Mouse (Mus musculus) lung, postnatal 0 days (tissue): ENCODE results near the gene Als2cl. TPM values are rescaled to one million over a fixed set of nuclear protein-coding genes. Genes with fewer than 3 reads are reported as not detected.

Experiments
- ATAC-seq: fragments of 200-750 bp; cut with Nextera tagmentation; 2 replicates; pipeline ENCODE4 v1.8.0; 2017; ENCODE audit warnings: moderate library complexity
- DNase-seq: peaks from one replicate; pipeline ENCODE4 v3.0.0-alpha.2; 2016; ENCODE audit warnings: low spot score
- H3K27ac ChIP-seq: fragments of 300-500 bp; sonication (generic); 2 replicates; pipeline ENCODE4 v1.5.1; 2014; ENCODE audit warnings: antibody characterized with exemption, mild to moderate bottlenecking, low read length, mixed read lengths
- H3K27me3 ChIP-seq: fragments of 300-500 bp; sonication (generic); replicated peaks from 2 replicates; pipeline ENCODE4 v1.6.1; 2014; ENCODE audit warnings: low read length, mixed read lengths; ENCODE audit not compliant: insufficient read depth
- H3K36me3 ChIP-seq: fragments of 300-500 bp; sonication (generic); 2 replicates; pipeline ENCODE4 v1.6.1; 2014; ENCODE audit warnings: low read length, mixed read lengths; ENCODE audit not compliant: insufficient read depth
- H3K4me1 ChIP-seq: fragments of 300-500 bp; sonication (generic); 2 replicates; pipeline ENCODE4 v1.6.1; 2014; ENCODE audit warnings: antibody characterized with exemption, low read depth, low read length, mixed read lengths; ENCODE audit not compliant: insufficient read depth
- H3K4me2 ChIP-seq: fragments of 300-500 bp; sonication (generic); replicated peaks from 2 replicates; pipeline ENCODE4 v1.6.1; 2014; ENCODE audit warnings: low read depth, mild to moderate bottlenecking, low read length, moderate library complexity, mixed read lengths
- H3K4me3 ChIP-seq: fragments of 300-500 bp; sonication (generic); 2 replicates; pipeline ENCODE4 v1.5.1; 2014; ENCODE audit warnings: low read depth, low read length
- H3K9ac ChIP-seq: fragments of 300-500 bp; sonication (generic); replicated peaks from 2 replicates; pipeline ENCODE4 v1.6.1; 2014; ENCODE audit warnings: low read depth, mild to moderate bottlenecking
- H3K9me3 ChIP-seq: fragments of 300-500 bp; sonication (generic); 2 replicates; pipeline ENCODE4 v1.6.1; 2016; ENCODE audit warnings: low read length, mixed read lengths
- CTCF ChIP-seq: IDR thresholded peaks from 2 replicates; pipeline ENCODE4 v1.5.1; 2016; ENCODE audit warnings: antibody characterized with exemption, mild to moderate bottlenecking
- EP300 ChIP-seq: IDR thresholded peaks from 2 replicates; pipeline ENCODE4 v1.6.1; 2016; ENCODE audit warnings: antibody characterized with exemption, mild to moderate bottlenecking, control low read depth
- WGBS: fragments of 180-500 bp; shearing (Covaris S2); extraction: QIAGEN DNeasy Blood & Tissue Kit; methylation state at CpG from one replicate; pipeline ENCODE4 v1.1.7; 2014; 5-methylcytosine and 5-hydroxymethylcytosine counted together
- polyA plus RNA-seq: library from polyadenylated mRNA; unstranded; fragments of >200 nt; fragmentation: Nextera tagmentation; extraction: Ambion mirVana; gene quantifications from 2 replicates; pipeline ENCODE4 v1.2.1, GENCODE M21; 2015

The Als2cl gene
- polyA plus RNA-seq, 1 experiment from 2014 or later: 13.5 TPM

DNA sequence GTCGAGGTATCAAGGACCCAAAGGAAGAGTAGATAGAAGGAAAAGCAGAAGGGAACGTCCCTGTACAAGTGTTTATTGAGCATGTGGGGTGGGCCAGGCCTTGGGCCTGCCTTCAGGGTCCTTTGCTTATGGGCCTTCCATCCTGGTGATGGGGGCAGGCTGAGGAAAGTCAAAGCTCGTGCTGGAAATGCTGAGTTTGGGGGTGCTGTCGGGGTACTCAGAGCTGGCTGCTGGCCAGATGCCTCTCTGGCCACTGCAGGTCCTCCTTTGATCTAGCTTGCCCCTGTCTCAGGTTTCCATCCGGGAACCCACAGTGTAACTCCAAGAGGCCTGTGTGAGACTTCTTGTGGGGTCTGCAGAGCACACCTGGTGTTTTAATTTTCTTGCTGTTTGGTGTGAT is 21.1 kb upstream of the Als2cl start:
- Histone ChIP-seq H3K36me3 (no peaks in the 10 kb centered on the region), H3K27me3 (no peaks in the 10 kb centered on the region; the same call in 1 of the 2 replicates), H3K27ac (no peak overlapping the region), H3K4me1 (no peaks in the 10 kb centered on the region), H3K4me2 (no peak overlapping the region), H3K4me3 (no peak overlapping the region), H3K9me3 (no peaks in the 10 kb centered on the region), H3K9ac (no peak overlapping the region)
- no peak for ATAC-seq
- 37% methylated on average over 5 of the region's 5 CpGs for WGBS
- TF ChIP-seq EP300: no peak
- TF ChIP-seq CTCF: no peak
- no peak for DNase-seq

DNA sequence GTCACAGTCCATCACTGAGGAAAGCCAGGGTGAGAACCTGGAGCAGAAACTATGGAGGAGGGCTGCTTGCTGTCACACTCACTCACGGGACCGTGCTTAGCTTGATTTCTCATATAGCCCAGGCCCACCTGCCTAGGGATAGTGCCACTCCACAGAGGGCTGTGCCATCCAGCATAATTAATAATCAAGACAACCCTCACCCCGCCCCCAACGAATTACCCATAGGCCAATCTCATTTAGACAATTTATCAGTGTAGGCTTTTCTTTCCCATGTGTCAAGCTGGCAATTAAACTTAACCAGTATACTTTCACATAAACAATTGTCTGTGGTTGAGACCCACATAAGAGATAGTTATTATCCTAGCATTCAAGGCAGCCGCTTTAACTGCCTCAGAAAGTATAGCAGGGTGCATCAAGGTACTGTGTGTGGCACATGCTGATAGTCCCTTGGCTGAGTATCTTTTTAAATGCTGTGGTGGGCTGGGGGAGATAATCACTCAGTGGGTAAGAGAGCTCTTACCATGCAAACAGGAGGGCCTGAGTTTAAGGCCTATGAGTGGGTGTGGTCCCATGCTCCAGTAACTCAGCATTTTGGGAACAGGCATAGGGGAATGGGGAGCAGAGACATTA is 20.6 kb upstream of the Als2cl start:
- TF ChIP-seq CTCF (no peak), EP300 (no peak)
- 84% methylated on average over 5 of the region's 5 CpGs for WGBS
- H3K9ac ChIP-seq: no peak overlapping the region
- DNase-seq (no peak), ATAC-seq (no peak)
- no peaks in the 10 kb centered on the region for H3K4me1 ChIP-seq
- H3K36me3 ChIP-seq: no peaks in the 10 kb centered on the region
- H3K4me3 ChIP-seq: no peak overlapping the region
- no peaks in the 10 kb centered on the region; the same call in 1 of the 2 replicates for H3K27me3 ChIP-seq
- H3K9me3 ChIP-seq: no peaks in the 10 kb centered on the region
- H3K4me2 ChIP-seq: no peak overlapping the region
- H3K27ac ChIP-seq: no peak overlapping the region

DNA sequence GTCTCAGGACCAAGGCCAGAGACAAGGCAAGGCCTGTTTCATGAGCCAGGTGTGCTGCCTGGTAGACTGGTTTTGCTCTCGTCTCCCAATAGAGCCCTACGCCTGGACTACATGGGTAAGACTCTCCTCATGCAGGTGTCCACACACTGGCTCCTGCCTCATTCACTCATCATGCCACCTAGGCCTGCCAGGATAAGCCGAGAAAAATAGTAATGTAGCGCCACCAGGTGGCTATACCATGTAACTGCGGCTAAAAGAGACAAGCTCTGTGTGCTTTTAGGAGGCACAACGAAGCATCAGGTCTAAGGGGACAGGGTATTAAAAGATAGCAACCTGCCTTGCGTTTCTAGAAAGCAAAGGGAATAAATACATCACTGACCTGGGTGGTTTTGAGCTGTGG is 8.6 kb upstream of the Als2cl start:
- Histone ChIP-seq H3K36me3 (no peaks in the 10 kb centered on the region), H3K4me1 (no peaks in the 10 kb centered on the region), H3K4me2 (no peak overlapping the region), H3K4me3 (no peak overlapping the region), H3K9me3 (no peaks in the 10 kb centered on the region), H3K27me3 (no peaks in the 10 kb centered on the region), H3K27ac (no peak overlapping the region), H3K9ac (no peak overlapping the region)
- 19% methylated on average over 7 of the region's 7 CpGs for WGBS
- ATAC-seq (peak; percentile 39), DNase-seq (peak; percentile 66)
- no peak for TF ChIP-seq EP300
- TF ChIP-seq CTCF: peak; percentile 89

DNA sequence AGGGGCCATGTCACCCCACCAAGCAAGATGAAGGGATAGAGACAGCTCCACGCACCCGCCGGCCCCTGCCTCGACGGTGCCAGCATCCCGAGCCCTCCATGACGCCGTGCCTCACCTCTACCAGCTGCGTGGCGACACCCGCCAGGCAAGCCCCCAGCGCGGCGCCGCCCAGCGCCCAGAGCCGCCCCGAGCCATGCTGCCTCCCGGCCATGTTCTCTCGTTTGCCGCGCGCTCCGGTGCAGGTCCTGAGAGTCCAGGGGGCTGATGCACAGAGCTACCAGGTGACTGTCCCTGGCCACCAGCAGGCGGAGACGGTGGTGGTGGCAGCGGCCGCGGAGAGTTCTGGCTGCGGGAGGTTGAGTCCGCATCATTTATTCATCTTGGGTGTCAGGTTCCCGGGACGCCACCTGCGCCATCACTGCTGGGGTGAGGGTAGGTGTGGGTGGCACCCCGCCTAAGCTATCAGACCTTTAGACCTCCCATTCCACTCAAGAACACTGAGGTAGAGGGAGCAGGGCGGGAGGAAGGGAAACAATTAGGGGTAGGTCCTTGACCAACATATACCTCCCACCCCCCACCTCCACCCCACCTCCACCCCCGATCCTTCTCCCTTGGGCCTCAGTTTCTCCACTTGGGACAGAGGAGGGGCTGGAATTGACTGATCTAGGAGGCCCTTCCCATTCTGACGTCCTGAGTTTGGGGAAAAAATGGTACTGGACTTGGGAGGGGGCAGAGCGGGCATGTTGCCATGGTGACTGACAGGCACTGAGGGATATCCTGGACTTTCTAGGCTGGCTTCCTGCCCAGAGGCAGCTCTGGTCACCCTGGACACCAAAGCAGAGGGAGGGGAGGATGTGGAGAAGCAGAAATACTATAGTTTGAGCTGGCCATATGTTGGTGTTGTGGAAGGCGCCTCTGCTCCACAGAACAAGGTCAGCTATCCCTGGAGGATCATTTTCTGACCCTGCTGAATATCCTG is 5.7 kb upstream of the Als2cl start:
- H3K9me3 ChIP-seq: no peaks in the 10 kb centered on the region
- no peak overlapping the region for H3K9ac ChIP-seq

DNA sequence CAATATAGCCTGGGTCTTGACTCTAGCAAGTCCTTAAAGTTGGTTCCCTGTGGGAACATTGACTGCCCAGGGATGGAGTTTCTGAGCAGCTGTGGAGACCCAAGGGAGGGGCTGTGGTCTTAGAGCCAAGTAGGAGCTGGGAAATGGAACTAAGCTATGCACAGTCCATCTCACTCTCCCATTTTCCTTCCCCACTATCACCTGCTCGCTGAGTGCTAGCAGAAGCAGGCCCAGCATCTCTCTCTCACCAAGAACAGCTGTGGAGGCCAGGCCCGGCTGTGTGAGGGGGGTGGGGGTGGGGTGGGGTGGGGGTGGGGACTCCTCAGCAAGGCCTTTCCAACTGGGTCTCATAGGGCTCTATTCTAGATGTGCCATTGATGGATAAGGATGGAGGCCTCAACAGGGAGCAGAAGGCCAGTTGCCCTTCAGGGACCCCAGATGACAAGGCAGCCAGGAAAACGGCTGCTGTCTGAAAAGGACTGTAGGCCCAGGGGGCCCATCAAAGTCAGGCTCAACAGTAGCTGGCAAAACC is 4.9 kb upstream of the Als2cl start:
- Histone ChIP-seq H3K4me2 (no peak overlapping the region), H3K27me3 (no peaks in the 10 kb centered on the region), H3K27ac (no peak overlapping the region), H3K9me3 (no peaks in the 10 kb centered on the region), H3K4me1 (peaks cover 11% of the 10 kb centered on the region; the same call in 1 of the 2 replicates), H3K4me3 (no peak overlapping the region), H3K36me3 (no peaks in the 10 kb centered on the region), H3K9ac (no peak overlapping the region)
- WGBS: 24% methylated on average over 3 of the region's 3 CpGs
- DNase-seq (no peak), ATAC-seq (no peak)
- no peak for TF ChIP-seq EP300
- no peak for TF ChIP-seq CTCF

More for the DNA sequence above, 5.7 kb upstream of the Als2cl start:
- DNase-seq: peak; percentile 64
- WGBS: 9% methylated on average over 40 of the region's 40 CpGs
- peak; percentile 33 for TF ChIP-seq CTCF
- TF ChIP-seq EP300: no peak
- Histone ChIP-seq H3K27ac (no peak overlapping the region), H3K4me1 (peaks cover 7% of the 10 kb centered on the region; the same call in 1 of the 2 replicates), H3K4me2 (peak overlapping the region; percentile 27; the same call in 1 of the 2 replicates), H3K4me3 (no peak overlapping the region), H3K27me3 (no peaks in the 10 kb centered on the region), H3K36me3 (no peaks in the 10 kb centered on the region)
- ATAC-seq: peak; percentile 52

DNA sequence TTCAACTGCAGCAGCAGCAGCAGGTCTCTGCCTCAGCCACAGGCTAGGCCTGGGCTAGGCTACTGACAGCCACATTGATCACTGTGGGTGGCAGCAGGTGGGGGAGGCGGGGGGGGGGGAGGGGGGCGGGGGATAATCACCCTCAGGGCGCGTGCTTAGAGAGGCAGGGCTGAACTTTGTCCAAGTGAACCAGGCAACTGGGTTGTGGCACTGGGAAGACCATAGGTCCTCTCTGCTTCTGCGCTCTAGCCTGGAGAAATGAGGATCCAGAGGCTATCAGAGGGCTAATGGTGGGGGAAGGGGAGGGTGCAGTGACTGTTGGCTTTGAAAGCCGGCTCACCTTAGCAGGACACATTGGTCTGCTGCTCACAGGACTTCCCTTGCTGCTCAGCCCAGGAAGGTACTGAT is 4.4 kb upstream of the Als2cl start:
- Histone ChIP-seq H3K4me2 (no peak overlapping the region), H3K4me3 (no peak overlapping the region), H3K9me3 (no peaks in the 10 kb centered on the region), H3K27ac (no peak overlapping the region), H3K4me1 (peaks cover 11% of the 10 kb centered on the region; the same call in 1 of the 2 replicates), H3K27me3 (no peaks in the 10 kb centered on the region), H3K9ac (no peak overlapping the region), H3K36me3 (no peaks in the 10 kb centered on the region)
- no peak for TF ChIP-seq CTCF
- TF ChIP-seq EP300: no peak
- no peak for DNase-seq
- WGBS: 49% methylated on average over 4 of the region's 6 CpGs
- ATAC-seq: no peak
